Mouse (Mus musculus) MEL (cell line): Measurements from ENCODE around the gene Gzmm. TPM values are rescaled to one million over a fixed set of nuclear protein-coding genes. Genes with fewer than 3 reads are reported as not detected.

Experiments used
- DNase-seq: peaks from one replicate; pipeline ENCODE4 v3.0.0; 2011; ENCODE audit warnings: low read depth, low spot score
- H3K27ac ChIP-seq: 2 replicates; pipeline ENCODE4 v1.5.1; 2012; ENCODE audit warnings: low read depth, mild to moderate bottlenecking, control low read depth, low read length, moderate library complexity; ENCODE audit not compliant: control insufficient read depth
- H3K27me3 ChIP-seq, 2 experiments: fragments of 150-350 bp in 1 of 2; sonication (generic) in 1 of 2; 2 replicates each; pipeline ENCODE4 v1.6.1; 2012; ENCODE audit warnings: low read length in 2 of 2, mild to moderate bottlenecking in 2 of 2, improper control_type of control experiment in 1 of 2, moderate library complexity in 1 of 2; ENCODE audit not compliant: insufficient read depth in 2 of 2, control insufficient read depth in 1 of 2
- H3K36me3 ChIP-seq, 2 experiments: 2 replicates each; pipeline ENCODE4 v1.6.1; 2012 to 2014; ENCODE audit warnings: low read length in 2 of 2, improper control_type of control experiment in 1 of 2, inconsistent platforms in 1 of 2, mild to moderate bottlenecking in 1 of 2; ENCODE audit not compliant: insufficient read depth in 2 of 2, control insufficient read depth in 1 of 2
- H3K4me1 ChIP-seq, 2 experiments: fragments of 150-350 bp in 1 of 2; sonication (generic) in 1 of 2; 2 replicates each; pipeline ENCODE4 v1.6.1; 2012; ENCODE audit warnings: low read length in 2 of 2, improper control_type of control experiment in 1 of 2, mild to moderate bottlenecking in 1 of 2; ENCODE audit not compliant: insufficient read depth in 2 of 2, control insufficient read depth in 1 of 2
- H3K4me3 ChIP-seq, 2 experiments: fragments of 150-350 bp in 1 of 2; sonication (generic) in 1 of 2; 2 replicates each; pipeline ENCODE4 v1.5.1; 2012; ENCODE audit warnings: low read depth in 2 of 2, low read length in 2 of 2, mild to moderate bottlenecking in 2 of 2, moderate library complexity in 2 of 2, control low read depth in 1 of 2, improper control_type of control experiment in 1 of 2; ENCODE audit not compliant: control insufficient read depth in 1 of 2, insufficient read depth in 1 of 2
- H3K79me2 ChIP-seq: 2 replicates; pipeline ENCODE4 v1.6.1; 2012; ENCODE audit warnings: mild to moderate bottlenecking, low read length, moderate library complexity; ENCODE audit not compliant: control insufficient read depth, poor library complexity, insufficient read depth
- H3K9ac ChIP-seq: 2 replicates; pipeline ENCODE4 v1.6.1; 2012; ENCODE audit warnings: low read depth, mild to moderate bottlenecking, control low read depth, low read length, moderate library complexity; ENCODE audit not compliant: control insufficient read depth, poor library complexity, severe bottlenecking
- H3K9me3 ChIP-seq: fragments of 150-350 bp; sonication (generic); replicated peaks from 2 replicates; pipeline ENCODE4 v1.6.1; 2012; ENCODE audit warnings: mild to moderate bottlenecking, low read length, improper control_type of control experiment, moderate library complexity; ENCODE audit not compliant: insufficient read depth
- CTCF ChIP-seq, 3 experiments: IDR thresholded peaks in 2 of 3; conservative IDR thresholded peaks in 1 of 3; 2 replicates each; pipeline ENCODE4 v1.5.1; 2011 to 2012; ENCODE audit warnings: low read length in 3 of 3, low read depth in 2 of 3, mild to moderate bottlenecking in 2 of 3, improper control_type of control experiment in 1 of 3, inconsistent platforms in 1 of 3, mixed read lengths in 1 of 3, moderate library complexity in 1 of 3; ENCODE audit not compliant: control insufficient read depth in 1 of 3, insufficient read depth in 1 of 3, poor library complexity in 1 of 3, severe bottlenecking in 1 of 3
- E2F4 ChIP-seq: IDR thresholded peaks from 2 replicates; pipeline ENCODE4 v1.6.1; 2011; ENCODE audit warnings: low read depth, low read length, improper control_type of control experiment, borderline replicate concordance
- KAT2A ChIP-seq: conservative IDR thresholded peaks from 2 replicates; pipeline ENCODE4 v1.6.1; 2012; ENCODE audit warnings: low read depth, low read length, improper control_type of control experiment, inconsistent platforms
- MAX ChIP-seq: IDR thresholded peaks from 2 replicates; pipeline ENCODE4 v1.6.1; 2011; ENCODE audit warnings: low read length, improper control_type of control experiment
- MEF2A ChIP-seq: IDR thresholded peaks from 2 replicates; pipeline ENCODE4 v1.6.1; 2014; ENCODE audit warnings: low read depth, mild to moderate bottlenecking, inconsistent platforms, low read length, improper control_type of control experiment; ENCODE audit not compliant: poor library complexity, insufficient replicate concordance, severe bottlenecking; ENCODE audit errors: extremely low read depth
- MYB ChIP-seq: IDR thresholded peaks from 2 replicates; pipeline ENCODE4 v1.6.1; 2011; ENCODE audit warnings: mild to moderate bottlenecking, low read depth, low read length, improper control_type of control experiment
- POLR2AphosphoS2 ChIP-seq: IDR thresholded peaks from 2 replicates; pipeline ENCODE4 v1.6.1; 2011; ENCODE audit warnings: low read length, improper control_type of control experiment
- RAD21 ChIP-seq: IDR thresholded peaks from 2 replicates; pipeline ENCODE4 v1.6.1; 2011; ENCODE audit warnings: mild to moderate bottlenecking, low read depth, low read length, improper control_type of control experiment
- RCOR1 ChIP-seq: IDR thresholded peaks from 2 replicates; pipeline ENCODE4 v1.6.1; 2012; ENCODE audit warnings: low read depth, mild to moderate bottlenecking, inconsistent platforms, low read length, improper control_type of control experiment
- SIN3A ChIP-seq: IDR thresholded peaks from 2 replicates; pipeline ENCODE4 v1.6.1; 2012; ENCODE audit warnings: low read length, improper control_type of control experiment, inconsistent platforms
- SMC3 ChIP-seq: IDR thresholded peaks from 2 replicates; pipeline ENCODE4 v1.6.1; 2011; ENCODE audit warnings: low read depth, low read length, improper control_type of control experiment
- TBP ChIP-seq: IDR thresholded peaks from 2 replicates; pipeline ENCODE4 v1.8.0; 2011; ENCODE audit warnings: low read depth, low read length, improper control_type of control experiment
- UBTF ChIP-seq: IDR thresholded peaks from 2 replicates; pipeline ENCODE4 v1.6.1; 2012; ENCODE audit warnings: low read depth, mild to moderate bottlenecking, inconsistent platforms, low read length, improper control_type of control experiment, moderate library complexity, borderline replicate concordance; ENCODE audit not compliant: insufficient read depth
- USF1 ChIP-seq: IDR thresholded peaks from 2 replicates; pipeline ENCODE4 v1.6.1; 2014; ENCODE audit warnings: low read depth, mild to moderate bottlenecking, inconsistent platforms, low read length, improper control_type of control experiment, moderate library complexity
- ZC3H11A ChIP-seq: IDR thresholded peaks from 2 replicates; pipeline ENCODE4 v1.6.1; 2012; ENCODE audit warnings: low read depth, mild to moderate bottlenecking, inconsistent platforms, low read length, improper control_type of control experiment
- ZMIZ1 ChIP-seq: IDR thresholded peaks from 2 replicates; pipeline ENCODE4 v1.6.1; 2012; ENCODE audit warnings: low read depth, mild to moderate bottlenecking, inconsistent platforms, low read length, improper control_type of control experiment, moderate library complexity
- ZNF384 ChIP-seq: IDR thresholded peaks from 2 replicates; pipeline ENCODE4 v1.6.1; 2012; ENCODE audit warnings: low read depth, mild to moderate bottlenecking, inconsistent platforms, low read length, improper control_type of control experiment
- polyA plus RNA-seq, 2 experiments: library from polyadenylated mRNA; stranded (reverse) in 1 of 2; unstranded in 1 of 2; fragments of >175 nt in 1 of 2; fragments of >200 nt in 1 of 2; gene quantifications; 2 replicates each; pipeline versions ENCODE4 v1.2.1 to v1.2.4; 2012; ENCODE audit warnings: low replicate concordance in 2 of 2, low read depth in 1 of 2; ENCODE audit not compliant: insufficient read length in 2 of 2, insufficient read depth in 1 of 2, missing spikeins in 1 of 2
- total RNA-seq: library from RNA; depleted of rRNA; stranded (reverse); fragments of 300-350 nt; gene quantifications from 2 replicates; pipeline ENCODE4 v1.2.3, GENCODE M21; 2012

The Gzmm gene
- total and polyA plus RNA-seq, 3 experiments = 2.3 to 2.5 TPM; not detected in 1

DNA sequence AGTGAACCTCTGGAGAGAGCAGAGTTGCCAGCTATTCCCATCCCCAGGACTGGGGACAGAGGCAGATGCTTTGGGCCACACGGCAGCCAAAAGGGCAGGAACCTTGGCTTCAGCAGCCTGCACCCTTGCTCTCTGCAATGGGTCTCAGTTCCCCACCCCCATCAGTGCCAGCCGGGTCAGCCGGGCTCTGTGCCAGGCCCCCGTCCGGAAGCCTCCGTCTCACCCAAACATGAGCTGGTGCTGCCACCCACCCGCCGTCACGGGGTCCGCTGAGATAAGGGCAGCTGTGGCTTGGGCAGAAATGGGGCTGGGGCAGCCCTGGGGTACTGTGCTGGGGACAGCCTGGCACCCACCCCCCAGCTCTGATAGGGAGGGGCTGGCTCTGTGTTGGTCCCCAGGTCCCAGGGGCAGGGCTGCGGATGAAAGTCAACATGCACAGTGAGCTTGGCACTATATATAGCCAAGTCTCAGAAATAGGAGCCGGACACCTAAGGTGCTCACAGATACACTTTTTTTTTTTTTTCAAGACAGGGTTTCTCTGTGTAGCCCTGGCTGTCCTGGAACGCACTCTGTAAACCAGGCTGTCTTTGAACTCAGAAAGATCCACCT, 40.6 kb downstream of the Gzmm start:
- no peak overlapping the region for H3K27ac ChIP-seq
- no peak for DNase-seq
- no peaks in the 10 kb centered on the region for H3K9me3 ChIP-seq
- H3K4me1 ChIP-seq = no peaks in the 10 kb centered on the region
- no peaks in the 10 kb centered on the region for H3K36me3 ChIP-seq
- H3K79me2 ChIP-seq = no peaks in the 10 kb centered on the region
- TF ChIP-seq ZMIZ1 (no peak), MYB (no peak), E2F4 (no peak)
- H3K9ac ChIP-seq = no peak overlapping the region
- H3K27me3 ChIP-seq = no peaks in the 10 kb centered on the region
- no peak overlapping the region for H3K4me3 ChIP-seq

DNA sequence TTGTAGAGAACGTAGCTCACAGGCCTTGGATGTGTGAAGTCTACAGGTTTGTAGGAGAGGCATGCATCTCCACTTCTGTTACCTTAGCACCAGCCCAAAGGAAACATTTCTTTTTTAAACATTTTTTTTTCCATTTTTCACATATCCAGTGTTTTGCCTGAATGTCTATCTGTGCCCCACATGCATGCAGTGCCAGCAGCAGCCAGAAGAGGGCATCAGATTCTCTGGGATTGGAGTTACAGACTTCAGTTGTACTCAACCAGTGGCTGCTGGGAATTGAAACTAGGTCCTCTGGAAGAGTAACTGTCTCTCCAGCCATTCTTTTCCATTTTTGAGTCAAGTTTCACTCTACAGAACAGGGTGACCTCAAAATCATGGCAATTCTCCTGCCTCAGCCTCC, 43.7 kb downstream of the Gzmm start:
- Histone ChIP-seq H3K4me1 (no peaks in the 10 kb centered on the region), H3K27me3 (no peaks in the 10 kb centered on the region), H3K79me2 (no peaks in the 10 kb centered on the region), H3K9me3 (no peaks in the 10 kb centered on the region), H3K27ac (no peak overlapping the region), H3K36me3 (no peaks in the 10 kb centered on the region; a peak in 1 of 4 replicates), H3K4me3 (no peak overlapping the region), H3K9ac (no peak overlapping the region)
- peak; percentile 67 for DNase-seq
- no peak for TF ChIP-seq POLR2AphosphoS2
- TF ChIP-seq CTCF (IDR thresholded peaks at IDR 0.05 in 2 of 3, conservative IDR thresholded peaks at IDR 0.05 in 1 of 3; ENCODE audit: control insufficient read depth in 1 of 3, insufficient read depth in 1 of 3, low read depth in 2 of 3, low read length in 3 of 3, poor library complexity in 1 of 3, severe bottlenecking in 1 of 3) = peak; percentile 80 to 90 (median 80)
- TF ChIP-seq ZC3H11A = peak; percentile 41; the same call in 1 of the 2 replicates
- TF ChIP-seq ZNF384 = no peak
- TF ChIP-seq RAD21 = peak; percentile 60
- peak; percentile 77 for TF ChIP-seq SMC3

DNA sequence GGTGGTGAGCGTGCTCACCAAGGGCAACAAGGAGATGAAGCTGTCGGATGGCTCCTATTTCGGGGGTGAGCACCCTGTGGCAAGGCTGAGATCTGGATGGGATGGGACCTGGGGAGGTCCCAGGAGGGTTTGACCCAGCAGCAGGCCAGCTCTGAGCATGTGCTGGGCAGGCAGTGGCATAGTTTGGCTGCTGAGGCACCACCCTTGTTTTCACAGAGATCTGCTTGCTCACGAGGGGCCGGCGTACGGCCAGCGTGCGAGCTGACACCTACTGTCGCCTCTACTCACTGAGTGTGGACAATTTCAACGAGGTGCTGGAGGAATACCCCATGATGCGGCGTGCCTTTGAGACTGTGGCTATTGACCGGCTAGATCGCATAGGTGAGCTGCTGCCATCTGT, 45.0 kb downstream of the Gzmm start:
- Histone ChIP-seq H3K4me1 (no peaks in the 10 kb centered on the region), H3K4me3 (no peak overlapping the region)
- no peak for TF ChIP-seq MAX
- TF ChIP-seq UBTF = no peak
- no peak for TF ChIP-seq CTCF (IDR thresholded peaks at IDR 0.05 in 2 of 3, conservative IDR thresholded peaks at IDR 0.05 in 1 of 3; ENCODE audit: control insufficient read depth in 1 of 3, insufficient read depth in 1 of 3, low read depth in 2 of 3, low read length in 3 of 3, poor library complexity in 1 of 3, severe bottlenecking in 1 of 3)
- no peak for TF ChIP-seq KAT2A
- TF ChIP-seq SIN3A = no peak
- no peak for TF ChIP-seq MEF2A
- TF ChIP-seq TBP = no peak
- TF ChIP-seq RCOR1 = no peak
- TF ChIP-seq USF1 = no peak
- TF ChIP-seq ZMIZ1 = no peak
- TF ChIP-seq, all 39 proteins: peak for 0
- no peaks in the 10 kb centered on the region for H3K79me2 ChIP-seq
- no peak overlapping the region for H3K27ac ChIP-seq
- H3K27me3 ChIP-seq = no peaks in the 10 kb centered on the region
- H3K36me3 ChIP-seq = no peaks in the 10 kb centered on the region; a peak in 1 of 4 replicates
- H3K9me3 ChIP-seq = no peaks in the 10 kb centered on the region
- no peak overlapping the region for H3K9ac ChIP-seq
- DNase-seq = no peak
